Mouse (Mus musculus) bone marrow macrophage, adult 2 months (primary cell): Measurements from ENCODE around the gene Ulk4. TPM values are rescaled to one million over a fixed set of nuclear protein-coding genes. Genes with fewer than 3 reads are reported as not detected.

Experiments
- H3K27ac ChIP-seq: 2 replicates; pipeline ENCODE4 v1.5.1; 2012; ENCODE audit warnings: low read depth, low read length; ENCODE audit not compliant: insufficient read depth
- H3K4me1 ChIP-seq: 2 replicates; pipeline ENCODE4 v1.6.1; 2012; ENCODE audit warnings: low read length; ENCODE audit not compliant: control insufficient read depth, insufficient read depth
- H3K4me3 ChIP-seq: 2 replicates; pipeline ENCODE4 v1.5.1; 2012; ENCODE audit warnings: mild to moderate bottlenecking, low read length, moderate library complexity; ENCODE audit not compliant: insufficient read depth
- CTCF ChIP-seq: IDR thresholded peaks from 2 replicates; pipeline ENCODE4 v1.5.1; 2012; ENCODE audit warnings: low read depth, mild to moderate bottlenecking, low read length, moderate library complexity
- POLR2A ChIP-seq: IDR thresholded peaks from 2 replicates; pipeline ENCODE4 v1.6.1; 2012; ENCODE audit warnings: mild to moderate bottlenecking, low read depth, low read length, borderline replicate concordance
- polyA plus RNA-seq: library from polyadenylated mRNA; stranded (reverse); fragments of >200 nt; gene quantifications from 2 replicates; pipeline ENCODE4 v1.2.4, GENCODE M21; 2012; ENCODE audit not compliant: missing spikeins, insufficient read depth, insufficient read length

Gene Ulk4
- polyA plus RNA-seq, 1 experiment = 1.3 TPM

GRCm38 (mm10) chr9:120934821-120935633 lies 342.0 kb downstream of the Ulk4 start:
- H3K4me1 ChIP-seq = peaks cover 39% of the 10 kb centered on the region
- H3K27ac ChIP-seq = peak overlapping the region; percentile 69
- TF ChIP-seq CTCF = no peak
- no peak for TF ChIP-seq POLR2A
- H3K4me3 ChIP-seq = peak overlapping the region; percentile 76

DNA sequence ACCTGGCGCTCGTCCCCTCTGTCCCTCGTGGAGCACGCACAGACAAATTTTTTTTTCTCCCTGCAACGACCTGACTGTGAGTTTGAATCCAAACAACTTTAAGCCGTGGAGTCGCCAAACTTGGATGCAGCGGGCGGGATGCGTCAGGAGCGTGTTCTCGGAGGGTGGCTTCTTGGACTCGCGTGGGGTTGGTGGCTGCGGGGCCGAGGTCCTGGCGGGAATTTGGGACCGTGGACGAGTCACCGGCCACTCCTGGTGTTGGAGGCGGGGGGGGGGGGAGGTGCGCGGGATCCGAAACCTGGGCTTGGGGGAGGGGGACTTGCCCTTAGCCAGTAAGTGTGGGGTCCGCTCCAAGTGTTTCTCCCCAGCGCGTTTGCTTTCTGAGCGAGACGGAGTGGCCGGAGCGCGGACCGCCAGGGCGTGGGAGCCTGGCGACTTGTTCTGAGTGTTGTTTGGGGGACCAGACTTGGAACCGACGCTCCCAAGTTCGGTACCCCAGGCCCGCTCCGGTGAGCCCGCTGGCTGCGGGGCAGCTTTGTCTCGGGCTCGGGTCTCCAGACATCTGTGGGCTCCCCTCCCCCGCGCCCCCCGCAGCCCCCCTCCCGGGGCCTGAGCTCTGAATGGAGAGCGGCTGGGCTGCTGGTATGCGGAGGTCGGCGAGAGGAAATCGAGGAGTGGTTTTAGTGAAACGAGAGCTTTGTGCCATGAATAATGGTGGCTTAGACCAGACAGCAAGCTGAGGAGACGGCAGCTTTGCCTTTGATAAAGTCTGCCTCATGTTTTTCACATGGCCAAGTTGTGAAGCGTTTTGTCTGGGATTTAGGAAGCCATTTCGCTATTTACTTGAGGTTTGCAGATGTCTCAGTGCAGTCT lies 342.9 kb downstream of the Ulk4 start:
- H3K27ac ChIP-seq = peak overlapping the region; percentile 69
- H3K4me3 ChIP-seq = peak overlapping the region; percentile 76
- peaks cover 31% of the 10 kb centered on the region for H3K4me1 ChIP-seq
- TF ChIP-seq POLR2A (no peak), CTCF (no peak)

- TF ChIP-seq POLR2A = no peak
- TF ChIP-seq CTCF = no peak
- peaks cover 26% of the 10 kb centered on the region for H3K4me1 ChIP-seq
- H3K4me3 ChIP-seq = peak overlapping the region; percentile 76
- peak overlapping the region; percentile 79 for H3K27ac ChIP-seq
Observed at GRCm38 (mm10) chr9:120933587-120933885, 343.5 kb downstream of the Ulk4 start.

DNA sequence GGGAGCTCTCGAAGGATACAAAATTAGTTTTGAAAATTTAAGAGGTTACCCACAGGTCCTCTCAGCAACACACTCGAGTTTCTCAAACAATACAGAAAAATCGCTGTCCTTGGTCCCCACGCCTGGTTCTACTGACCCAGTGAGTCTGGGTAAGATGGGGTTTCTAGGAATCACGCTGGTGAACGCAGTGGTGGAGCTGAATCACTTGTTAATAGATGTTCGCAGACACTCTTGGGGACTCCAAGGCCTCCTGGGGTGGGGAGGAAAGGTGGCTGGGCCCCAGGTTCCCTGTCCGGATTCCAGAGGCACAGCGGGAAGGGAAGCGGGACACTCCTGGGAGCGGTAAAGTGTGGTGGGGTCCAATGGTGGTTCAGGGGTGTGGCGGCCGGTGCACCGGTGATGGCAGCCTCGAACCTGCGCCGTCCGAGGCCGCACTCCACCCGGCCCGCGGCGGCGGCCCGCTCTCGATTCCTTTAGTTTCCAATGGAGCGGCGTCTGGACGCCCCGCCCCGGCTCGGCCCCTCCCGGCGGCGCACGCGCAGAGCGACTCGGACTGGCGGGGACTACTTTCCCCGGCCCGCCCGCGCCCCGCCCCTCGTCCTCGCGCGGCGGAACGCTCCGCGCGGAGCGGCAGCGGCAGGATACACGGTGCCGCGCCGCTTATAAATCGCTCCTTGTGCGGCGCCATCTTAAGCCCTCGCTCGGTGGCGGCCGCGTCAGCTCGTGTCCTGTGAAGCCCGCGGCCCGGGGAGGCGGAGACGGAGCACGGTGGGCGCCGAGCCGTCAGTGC lies 344.0 kb downstream of the Ulk4 start:
- H3K27ac ChIP-seq = peak overlapping the region; percentile 79
- peaks cover 21% of the 10 kb centered on the region for H3K4me1 ChIP-seq
- peak; percentile 93 for TF ChIP-seq POLR2A
- TF ChIP-seq CTCF = no peak
- H3K4me3 ChIP-seq = peak overlapping the region; percentile 76

GRCm38 (mm10) chr9:120932371-120932770 lies 344.6 kb downstream of the Ulk4 start:
- peaks cover 19% of the 10 kb centered on the region for H3K4me1 ChIP-seq
- no peak for TF ChIP-seq POLR2A
- TF ChIP-seq CTCF = no peak
- H3K27ac ChIP-seq = no peak overlapping the region
- H3K4me3 ChIP-seq = no peak overlapping the region

- no peak overlapping the region for H3K27ac ChIP-seq
- no peak for TF ChIP-seq POLR2A
- no peak for TF ChIP-seq CTCF
- peaks cover 18% of the 10 kb centered on the region for H3K4me1 ChIP-seq
- H3K4me3 ChIP-seq = no peak overlapping the region
Observed at GRCm38 (mm10) chr9:120930811-120931210, 346.2 kb downstream of the Ulk4 start.

- Histone ChIP-seq H3K4me1 (peaks cover 16% of the 10 kb centered on the region), H3K27ac (no peak overlapping the region), H3K4me3 (no peak overlapping the region)
- TF ChIP-seq CTCF (no peak), POLR2A (no peak)
Observed at GRCm38 (mm10) chr9:120930021-120930420, 347.0 kb downstream of the Ulk4 start.

- no peak within 1 kb of the TSS for H3K27ac ChIP-seq
- H3K4me3 ChIP-seq = no peak within 1 kb of the TSS
- TF ChIP-seq CTCF = no peak
- TF ChIP-seq POLR2A = no peak
- peaks cover 16% of the 10 kb centered on the region for H3K4me1 ChIP-seq
Observed at GRCm38 (mm10) chr9:120929081-120929480, 347.9 kb downstream of the Ulk4 start, which contains the start of gene Ctnnb1. Gene Ctnnb1, plus strand, starts transcription at chr9:120929216.

- Histone ChIP-seq H3K4me3 (no peak overlapping the region), H3K4me1 (peaks cover 20% of the 10 kb centered on the region), H3K27ac (peak overlapping the region; percentile 58)
- TF ChIP-seq POLR2A = no peak
- TF ChIP-seq CTCF = no peak
Observed at GRCm38 (mm10) chr9:120926939-120927606, 349.9 kb downstream of the Ulk4 start.
